Mouse (Mus musculus): ENCODE data around the gene F3.
"Not testable (repeated sequence)": the region's sequence is repeated elsewhere in the genome, so short reads cannot be mapped to it uniquely, and the experiment has no call there.

- TF ChIP-seq POLR2A (IDR thresholded peaks at IDR 0.05; ENCODE audit: low read depth, low read length); CTCF (IDR thresholded peaks at IDR 0.05; ENCODE audit: extremely low read depth, insufficient read length, insufficient replicate concordance, low read depth, low read length): not testable (repeated sequence)
These were observed 18.0 kb downstream of the F3 start for GRCm38 (mm10) chr3:121741186-121741848.

All from small intestine, adult 2 months (tissue).